Mouse (Mus musculus) urinary bladder, adult 18-20 months (tissue): ENCODE measurements around the gene Snrpg.

ENCODE experiments used
- DNase-seq, 2 experiments: peaks; one replicate each; pipeline ENCODE4 v3.0.0; 2022; ENCODE audit warnings: low spot score in 2 of 2, mixed read lengths in 2 of 2

The Snrpg gene

DNA sequence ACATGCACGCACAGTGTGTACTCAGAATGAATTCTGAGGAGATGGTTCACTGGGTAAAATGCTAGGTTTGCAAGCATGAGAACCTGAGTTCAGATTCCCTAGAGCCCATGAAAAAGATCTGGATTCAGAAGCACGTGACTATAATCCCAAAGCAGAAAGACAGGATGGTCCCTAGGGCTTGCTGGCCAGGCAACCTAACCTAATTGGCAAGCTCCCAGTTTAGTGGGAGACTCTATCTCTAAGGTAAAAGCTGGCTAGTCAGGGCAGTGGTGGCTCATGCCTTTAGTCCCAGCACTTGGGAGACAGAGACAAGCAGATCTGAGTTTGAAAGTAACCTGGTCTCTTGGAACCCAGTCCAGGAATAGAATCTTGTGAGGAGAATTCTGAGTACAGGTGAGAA lies 27.9 kb downstream of the Snrpg start:
- no peak for DNase-seq

DNA sequence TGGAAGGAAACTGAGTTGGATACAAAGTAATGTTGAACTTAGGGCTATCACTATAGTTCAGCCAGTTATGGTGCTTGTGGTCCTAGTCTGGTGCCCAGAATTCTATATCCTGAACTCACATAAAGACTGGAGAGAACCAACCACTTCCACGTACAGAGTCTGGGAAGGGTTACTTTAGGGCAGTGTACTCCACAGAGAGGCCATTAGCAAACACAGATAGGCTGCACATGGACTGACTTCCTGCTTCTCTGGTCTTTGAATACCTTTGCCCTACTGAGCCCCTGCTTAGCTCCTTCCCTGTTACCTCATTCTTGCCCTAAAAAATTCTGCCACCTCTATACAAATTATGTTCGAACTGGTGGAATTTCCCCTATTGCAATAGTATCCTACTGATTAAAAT lies 28.9 kb downstream of the Snrpg start:
- no peak for DNase-seq

DNA sequence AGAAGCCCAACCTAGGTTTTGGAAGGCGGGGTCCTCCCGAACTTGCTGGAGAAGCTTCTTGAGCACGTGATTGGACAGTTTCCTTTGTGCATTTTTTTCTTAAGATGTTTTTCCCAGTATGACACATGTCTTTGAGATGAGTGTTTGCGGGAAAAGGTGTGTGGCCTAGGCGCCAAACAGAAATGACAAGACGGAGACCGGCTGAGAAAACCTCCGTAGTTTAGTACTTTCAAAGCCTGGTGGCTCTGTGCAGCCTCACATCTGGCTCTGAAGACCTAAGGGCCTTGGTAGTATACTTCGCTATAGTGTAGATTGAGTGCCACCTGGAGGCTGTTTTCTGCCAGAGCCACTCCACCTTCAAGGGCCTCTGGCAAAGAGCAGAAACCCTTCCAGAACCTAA lies 29.9 kb downstream of the Snrpg start:
- peak; percentile 39 to 49 for DNase-seq

DNA sequence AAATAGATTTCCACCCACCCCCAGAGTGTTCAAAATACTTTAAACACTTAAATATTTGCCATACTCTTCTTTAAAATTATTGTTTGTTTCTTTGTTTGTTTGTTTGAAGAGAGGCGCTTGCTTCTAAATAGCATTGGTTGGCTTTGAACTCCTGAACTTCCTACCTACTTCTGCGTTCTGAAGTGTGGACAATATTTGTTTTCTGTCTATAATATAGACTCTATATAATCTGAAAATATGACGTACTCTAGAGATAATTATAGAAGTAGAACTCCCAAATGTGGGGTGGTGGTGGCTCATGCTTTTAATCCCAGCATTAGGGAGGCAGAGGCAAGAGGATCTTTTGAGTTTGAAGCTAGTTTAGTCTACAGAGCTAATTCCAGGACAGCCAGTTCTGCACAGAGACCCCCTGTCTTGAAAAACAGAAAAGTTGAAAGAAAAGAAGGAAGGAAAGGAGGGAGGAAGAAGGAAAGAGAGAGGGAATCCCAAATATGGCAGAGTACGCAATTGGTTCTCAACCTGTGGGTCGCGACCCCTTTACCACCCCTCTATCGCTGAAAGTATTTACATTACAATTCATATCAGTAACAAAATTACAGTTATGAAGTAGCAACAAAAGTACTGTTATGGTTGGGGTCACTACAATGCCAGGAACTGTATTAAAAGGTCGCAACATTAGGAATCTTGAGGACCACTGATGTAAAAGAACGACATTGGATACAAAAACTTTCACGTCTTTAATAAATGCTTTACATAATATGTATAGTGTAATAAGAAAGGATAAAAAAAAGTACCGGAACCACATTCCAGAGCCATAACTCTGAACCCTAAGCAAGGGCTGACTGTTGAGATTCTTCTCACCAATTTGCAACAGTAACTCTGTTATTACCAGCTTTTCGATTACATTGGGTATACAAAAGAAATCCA lies 31.8 kb downstream of the Snrpg start:
- no peak for DNase-seq

DNA sequence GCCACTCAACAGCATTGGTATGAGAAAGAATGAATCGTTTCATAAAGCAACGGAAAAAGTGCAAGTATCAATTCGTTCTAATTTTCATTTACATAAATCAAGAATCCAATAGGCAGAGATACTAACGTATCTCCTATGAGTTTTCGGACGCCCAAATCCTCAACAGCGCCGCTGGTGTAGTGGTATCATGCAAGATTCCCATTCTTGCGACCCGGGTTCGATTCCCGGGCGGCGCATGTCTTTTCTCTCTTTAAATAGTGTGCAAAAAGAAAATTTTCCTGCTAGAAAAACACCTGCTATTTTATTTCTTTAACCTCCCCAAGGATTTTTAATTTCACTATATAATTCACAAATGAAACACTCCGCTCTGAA lies 32.6 kb downstream of the Snrpg start:
- DNase-seq = peak; percentile 79 to 88

DNA sequence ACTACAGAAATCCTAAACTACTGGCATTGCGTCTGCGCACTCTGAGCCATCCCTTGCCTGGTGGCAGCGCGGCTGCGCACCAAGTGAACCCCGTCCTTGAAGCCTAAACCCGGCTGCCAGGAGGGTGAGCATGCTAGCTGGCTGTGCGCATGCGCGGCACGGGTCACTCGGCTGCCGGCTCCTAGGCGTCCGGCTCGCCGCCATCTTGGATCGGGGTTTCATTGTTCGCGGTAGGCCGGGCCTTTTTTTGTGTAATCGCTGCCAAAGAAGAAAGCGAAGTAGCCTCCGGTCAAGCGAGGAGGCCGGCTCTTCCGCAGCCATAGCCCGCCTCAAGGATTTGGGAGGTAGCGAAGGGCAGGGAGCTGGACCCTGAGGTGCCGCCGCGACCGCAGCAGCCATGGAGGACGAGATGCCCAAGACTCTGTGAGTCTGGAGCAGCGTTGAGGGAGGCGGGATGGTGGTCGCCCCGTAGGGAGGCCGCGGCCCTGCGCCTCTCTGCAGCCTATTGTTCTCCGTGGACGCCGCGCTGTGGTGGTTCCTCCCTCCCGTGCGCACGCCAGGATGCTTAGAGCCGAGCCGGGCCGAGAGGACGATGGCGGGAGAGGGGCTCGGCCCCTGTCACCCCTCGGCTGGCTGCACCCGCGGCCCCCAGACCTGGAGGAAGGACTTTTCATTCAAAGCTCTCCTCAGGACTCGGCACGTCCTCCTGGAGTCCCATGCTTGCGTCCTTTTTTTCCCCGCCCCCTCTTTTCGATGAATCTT lies 33.2 kb downstream of the Snrpg start, which contains the start of gene Tia1:
TSS of gene Tia1 (plus strand) at position 120 of the 762 bp plus-strand sequence.
- DNase-seq = peak; percentile 82 to 96

DNA sequence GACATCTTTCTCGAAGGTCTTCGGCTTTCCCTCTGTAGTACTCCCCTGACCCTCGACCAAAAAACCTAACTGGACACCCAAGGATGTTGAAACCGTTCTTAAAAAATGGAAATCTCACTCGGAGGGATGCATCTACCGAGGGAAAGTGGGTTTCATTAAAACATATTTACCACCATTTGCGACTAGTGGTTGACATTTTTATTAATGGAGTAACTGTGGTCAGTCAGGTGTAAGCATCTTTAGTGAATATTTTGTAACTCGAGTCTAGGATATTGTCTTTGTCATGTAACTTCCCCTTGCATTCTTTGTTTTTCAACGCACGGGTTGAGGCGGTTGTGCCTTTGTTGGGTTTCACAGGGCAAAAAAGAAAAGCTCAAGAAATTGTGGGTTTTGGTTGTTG lies 33.9 kb downstream of the Snrpg start:
- DNase-seq = no peak

DNA sequence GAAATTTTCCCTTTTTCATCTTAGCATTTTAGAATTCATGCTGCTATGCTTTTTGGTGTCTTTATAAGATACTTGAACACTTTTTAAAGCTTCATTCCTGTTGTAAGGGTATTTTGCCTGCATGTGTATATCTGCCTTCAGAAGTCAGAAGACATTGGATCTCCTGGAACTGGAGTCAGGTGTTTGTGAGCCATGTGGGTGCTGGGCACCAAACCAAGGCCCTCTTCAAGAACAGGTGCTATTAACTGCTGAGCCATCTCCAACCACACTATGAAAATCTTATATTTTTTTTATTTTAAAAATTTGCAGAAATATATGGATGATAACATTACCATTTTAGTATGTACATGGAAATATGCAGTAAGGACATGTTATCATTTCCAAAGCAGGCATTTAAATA lies 35.2 kb downstream of the Snrpg start:
- no peak for DNase-seq

DNA sequence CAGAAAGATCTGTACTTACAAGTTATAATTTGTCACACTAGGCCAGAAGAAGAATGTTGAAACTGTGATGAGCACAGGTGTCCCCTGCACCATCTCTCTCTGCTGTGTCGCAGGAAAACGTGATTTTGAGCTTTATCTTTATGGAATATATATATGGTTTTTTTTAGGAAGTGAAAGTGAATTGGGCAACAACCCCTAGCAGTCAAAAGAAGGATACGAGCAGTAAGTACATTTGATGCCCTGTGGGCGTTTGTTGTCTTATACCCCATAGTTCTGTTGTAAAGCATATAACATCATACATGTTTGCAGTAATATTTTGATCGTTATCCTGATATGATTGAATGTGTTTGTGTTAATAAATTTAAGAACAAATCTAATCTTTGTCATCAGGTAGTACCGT lies 47.6 kb downstream of the Snrpg start:
- no peak for DNase-seq

DNA sequence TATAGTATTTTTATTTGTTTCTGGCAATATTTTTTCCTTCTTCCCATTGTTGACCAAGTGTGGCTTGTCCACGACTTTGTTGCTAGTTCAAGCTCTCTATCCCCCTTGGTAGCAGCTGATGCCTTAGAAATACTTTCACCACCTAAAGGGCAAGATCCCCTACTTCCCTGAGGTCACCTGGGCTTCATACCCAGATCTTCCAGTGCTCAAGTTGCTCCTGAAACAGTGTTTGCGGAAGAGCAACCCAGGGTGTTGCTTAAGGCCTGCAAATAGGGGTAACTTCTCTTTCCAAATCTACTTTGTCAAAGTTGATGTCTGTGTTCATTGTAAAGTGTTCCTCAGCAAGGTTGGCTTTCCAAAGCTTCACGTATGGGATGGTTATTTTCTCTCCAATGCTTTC lies 48.1 kb downstream of the Snrpg start:
- no peak for DNase-seq

DNA sequence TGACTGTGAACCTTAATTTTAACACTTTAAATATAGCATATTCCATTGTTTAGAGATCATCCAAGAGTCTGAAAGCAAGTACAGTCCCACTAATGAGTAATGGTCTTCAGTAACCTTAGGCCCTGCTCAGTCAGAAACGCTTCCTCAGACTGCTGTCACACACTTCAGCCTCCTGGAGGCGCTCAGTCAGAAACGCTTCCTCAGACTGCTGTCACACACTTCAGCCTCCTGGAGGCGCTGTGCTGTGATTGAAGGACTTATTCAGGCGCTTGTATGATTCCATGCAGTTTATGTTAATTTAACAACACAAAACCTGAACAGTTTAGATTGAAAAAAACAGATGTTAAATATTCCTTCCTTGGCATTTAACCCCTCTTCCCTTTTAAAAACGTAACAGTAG lies 49.4 kb downstream of the Snrpg start:
- DNase-seq = no peak

DNA sequence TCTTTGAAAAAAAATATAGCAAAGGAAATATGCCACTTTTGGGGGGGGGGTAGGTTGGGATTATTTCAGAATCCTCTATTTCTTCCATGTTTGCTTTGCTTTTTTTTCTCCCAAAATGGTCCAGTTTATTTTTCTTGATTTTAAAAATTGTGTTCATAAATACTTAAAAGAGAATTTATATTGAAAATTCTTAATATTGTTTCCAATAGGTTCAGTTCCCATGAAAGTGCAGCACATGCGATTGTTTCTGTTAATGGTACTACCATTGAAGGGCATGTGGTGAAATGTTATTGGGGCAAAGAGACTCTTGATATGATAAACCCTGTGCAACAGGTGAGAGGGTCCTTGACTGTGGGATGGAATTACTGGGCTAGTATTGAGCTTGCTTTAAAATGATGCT lies 55.3 kb downstream of the Snrpg start, which contains the start of gene Gm44790:
TSS of gene Gm44790 (plus strand) at position 301 of the 400 bp plus-strand sequence.
- DNase-seq = no peak
